ENCODE assay signal across 15 mouse cellular contexts in genomic region chr16:93788388-93788787, GRCm38 (mm10).
"Had no signal": no experiment of that assay in that cellular context is flagged by ENCODE, and none has a peak within 500 bp of the region (broad histone marks: within the 10 kb centered on the region; RNA-seq: fewer than 3 reads in every experiment).

No protein-coding gene starts in this region.

- DNase-seq: kidney, adult 18-20 months; kidney, postnatal 14 days; lung, adult 2 months; lung, postnatal 10 days; right cerebral cortex, adult 18-20 months; right cerebral cortex, postnatal 25 days had no signal

- H3K4me1 ChIP-seq: intestine, embryonic 15.5 days; neural tube, embryonic 15.5 days had no signal

- H3K27ac ChIP-seq: intestine, embryonic 15.5 days; kidney, embryonic 15.5 days; left cerebral cortex, adult 2 months; limb, embryonic 10.5 days; macrophage; midbrain, embryonic 13.5 days; neural tube, embryonic 15.5 days had no signal

- H3K4me3 ChIP-seq: intestine, embryonic 15.5 days; kidney, embryonic 15.5 days; left cerebral cortex, adult 2 months; limb, embryonic 10.5 days; megakaryocyte, embryonic 14.5 days; midbrain, embryonic 13.5 days; myocyte; neural tube, embryonic 15.5 days had no signal

- H3K4me2 ChIP-seq: intestine, embryonic 15.5 days; kidney, embryonic 15.5 days; midbrain, embryonic 13.5 days; neural tube, embryonic 15.5 days had no signal

- H3K27me3 ChIP-seq: intestine, embryonic 15.5 days; kidney, embryonic 15.5 days; midbrain, embryonic 13.5 days; neural tube, embryonic 15.5 days had no signal

- H3K9ac ChIP-seq: intestine, embryonic 15.5 days; kidney, embryonic 15.5 days; midbrain, embryonic 13.5 days; neural tube, embryonic 15.5 days had no signal

- ATAC-seq: intestine, embryonic 15.5 days; midbrain, embryonic 13.5 days had no signal

- H3K9me3 ChIP-seq: intestine, embryonic 15.5 days; kidney, embryonic 15.5 days; limb, embryonic 10.5 days; midbrain, embryonic 13.5 days; neural tube, embryonic 15.5 days had no signal
